Mouse (Mus musculus) frontal cortex, postnatal 14 days (tissue): ENCODE results near the gene Sptbn1.

Source experiments
- DNase-seq, 2 experiments: peaks; one replicate each; pipeline ENCODE4 v3.0.0; 2022; ENCODE audit warnings: low spot score in 2 of 2

Sptbn1 gene

GRCm38 (mm10) chr11:30132581-30132980 is 135.4 kb downstream of the Sptbn1 start:
- no peak for DNase-seq

GRCm38 (mm10) chr11:30131640-30132039 is 136.3 kb downstream of the Sptbn1 start:
- no peak for DNase-seq

- DNase-seq = no peak
These were observed 138.6 kb downstream of the Sptbn1 start for GRCm38 (mm10) chr11:30129339-30129738.

GRCm38 (mm10) chr11:30126840-30127239 is 141.1 kb downstream of the Sptbn1 start:
- DNase-seq = no peak

- no peak for DNase-seq
These were observed 149.9 kb downstream of the Sptbn1 start for GRCm38 (mm10) chr11:30118038-30118437.

GRCm38 (mm10) chr11:30113631-30114030 is 154.3 kb downstream of the Sptbn1 start:
- no peak for DNase-seq

GRCm38 (mm10) chr11:30110634-30111033 is 157.3 kb downstream of the Sptbn1 start:
- no peak for DNase-seq

GRCm38 (mm10) chr11:30104177-30104576 is 163.8 kb downstream of the Sptbn1 start:
- no peak for DNase-seq

GRCm38 (mm10) chr11:30102594-30102993 is 165.4 kb downstream of the Sptbn1 start:
- DNase-seq = no peak

- no peak for DNase-seq
These were observed 166.2 kb downstream of the Sptbn1 start for GRCm38 (mm10) chr11:30101796-30102195.

- DNase-seq = no peak
These were observed 166.8 kb downstream of the Sptbn1 start for GRCm38 (mm10) chr11:30101162-30101561.

GRCm38 (mm10) chr11:30099916-30100315 is 168.1 kb downstream of the Sptbn1 start:
- DNase-seq = no peak

- no peak for DNase-seq
These were observed 172.7 kb downstream of the Sptbn1 start for GRCm38 (mm10) chr11:30095212-30095773.

- no peak for DNase-seq
These were observed 176.1 kb downstream of the Sptbn1 start for GRCm38 (mm10) chr11:30091892-30092291.

GRCm38 (mm10) chr11:30085114-30085513 is 182.9 kb downstream of the Sptbn1 start:
- no peak for DNase-seq

- DNase-seq = no peak
These were observed 210.7 kb downstream of the Sptbn1 start for GRCm38 (mm10) chr11:30057299-30057698.
